Mouse (Mus musculus) testis, adult 2 months (tissue): Measurements from ENCODE around the gene Gdf7.

Experiments
- CTCF ChIP-seq: fragments of 200-500 bp; IDR thresholded peaks from 2 replicates; pipeline ENCODE4 v1.5.1; 2012; ENCODE audit warnings: low read depth, mild to moderate bottlenecking, inconsistent platforms, low read length, moderate library complexity; ENCODE audit not compliant: control insufficient read depth, insufficient read depth, insufficient replicate concordance
- POLR2A ChIP-seq: fragments of 200-500 bp; IDR thresholded peaks from 2 replicates; pipeline ENCODE4 v1.6.1; 2012; ENCODE audit warnings: low read depth, mild to moderate bottlenecking, inconsistent platforms, low read length, moderate library complexity; ENCODE audit not compliant: control insufficient read depth

DNA sequence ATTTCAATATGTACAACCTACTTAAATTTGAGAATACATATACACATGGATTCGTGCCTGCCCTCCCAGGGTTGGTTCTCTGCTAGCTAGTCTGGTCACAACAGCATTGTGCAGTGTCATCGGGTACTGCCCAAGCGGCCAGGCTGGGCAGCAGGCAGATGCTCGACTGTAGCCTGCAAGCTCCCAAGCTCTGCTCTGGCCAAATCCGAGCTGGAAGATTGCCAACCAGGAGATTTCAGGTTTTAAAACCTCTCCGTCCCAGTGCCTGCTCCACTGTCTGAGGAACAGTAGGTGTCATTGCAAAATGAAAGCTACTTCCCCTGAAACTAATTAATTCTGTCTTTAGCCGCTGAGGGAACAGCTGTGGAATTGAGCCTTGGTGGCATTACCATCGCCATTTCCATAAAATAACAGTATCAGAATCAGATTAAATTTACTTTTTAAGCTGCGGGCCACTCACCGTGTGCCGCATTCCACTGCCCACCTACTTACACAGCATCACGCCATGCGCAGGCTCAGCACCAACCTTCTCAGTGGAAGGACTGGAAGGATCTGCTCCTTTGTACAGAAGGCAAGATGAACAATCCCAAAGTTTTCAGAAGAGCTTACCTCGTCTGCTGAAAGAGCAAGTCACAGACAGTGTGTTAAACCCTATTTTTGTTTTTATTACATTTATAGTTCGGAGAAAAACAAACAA, 10.4 kb downstream of the Gdf7 start:
- no peak for TF ChIP-seq CTCF
- no peak for TF ChIP-seq POLR2A
